Mouse (Mus musculus) layer of hippocampus, adult 2 months (tissue): ENCODE measurements around the gene Phf1. TPM values are rescaled to one million over a fixed set of nuclear protein-coding genes. Genes with fewer than 3 reads are reported as not detected.
A peak's percentile ranks its signal among the peaks of the same experiment; 100 is the strongest.
"Not testable (repeated sequence)": the region's sequence is repeated elsewhere in the genome, so short reads cannot be mapped to it uniquely, and the experiment has no call there.

ENCODE experiments used
- DNase-seq, 2 experiments: peaks; one replicate each; pipeline ENCODE4 v3.0.0; 2022; ENCODE audit warnings: low spot score in 2 of 2
- H3K27ac ChIP-seq: fragments of 200-600 bp; 2 replicates; pipeline ENCODE4 v1.8.1; 2022
- H3K4me3 ChIP-seq: fragments of 200-600 bp; 2 replicates; pipeline ENCODE4 v1.8.1; 2022; ENCODE audit warnings: mild to moderate bottlenecking
- CTCF ChIP-seq: fragments of 200-600 bp; conservative IDR thresholded peaks from 2 replicates; pipeline ENCODE4 v1.8.1; 2022; ENCODE audit warnings: antibody characterized with exemption, mild to moderate bottlenecking, moderate library complexity
- long read RNA-seq, 2 experiments: library from polyadenylated mRNA; stranded (forward); transcript quantifications; one replicate each; pipeline ENCODE4 v2.0.0; 2021; ENCODE audit warnings: borderline mapping rate in 2 of 2
- total RNA-seq, 2 experiments: library from RNA; stranded (reverse); gene quantifications; 2 replicates each; pipeline ENCODE4 v1.2.3; 2021

Phf1 gene
- total RNA-seq = 10 to 100 TPM; 31.4 to 33.9 TPM
- long read RNA-seq, experiment 1, partial matches to known transcripts = 2 of 16 reads
- long read RNA-seq, experiment 1, other reads (novel, unspliced or antisense) = 9 of 16 reads
- long read RNA-seq, experiment 2, transcript Phf1-201 (15 exons, 2,522 nt) = major isoform, 5 of 18 reads
- long read RNA-seq, experiment 2, partial matches to known transcripts = 2 of 18 reads
- long read RNA-seq, experiment 2, other reads (novel, unspliced or antisense) = 9 of 18 reads

- Histone ChIP-seq H3K4me3 (peak within 1 kb of the TSS; percentile 93), H3K27ac (peak within 1 kb of the TSS; percentile 95)
- peak; percentile 94 to 95 for DNase-seq
- TF ChIP-seq CTCF = no peak; the same call in 1 of the 2 replicates
Measured at GRCm38 (mm10) chr17:26932839-26933398, at the start of gene Phf1. Gene Phf1, plus strand, starts transcription at chr17:26933052.

GRCm38 (mm10) chr17:26883585-26883984 lies 49.3 kb upstream of the Phf1 start:
- no peak overlapping the region for H3K27ac ChIP-seq
- TF ChIP-seq CTCF = no peak
- DNase-seq = no peak
- no peak overlapping the region for H3K4me3 ChIP-seq

- Histone ChIP-seq H3K4me3 (peak overlapping the region; percentile 65), H3K27ac (peak overlapping the region; percentile 49; the same call in 1 of the 2 replicates)
- DNase-seq = peak; percentile 71
- TF ChIP-seq CTCF = peak; percentile 70
Measured at GRCm38 (mm10) chr17:26884995-26885926, 47.6 kb upstream of the Phf1 start.

- Histone ChIP-seq H3K27ac (peak overlapping the region; percentile 8; the same call in 1 of the 2 replicates), H3K4me3 (peak overlapping the region; percentile 65)
- peak; percentile 99 for TF ChIP-seq CTCF
- peak; percentile 87 to 91 for DNase-seq
Measured at GRCm38 (mm10) chr17:26886047-26886749, 46.7 kb upstream of the Phf1 start.

- H3K4me3 ChIP-seq = no peak overlapping the region
- DNase-seq = no peak
- no peak for TF ChIP-seq CTCF
- H3K27ac ChIP-seq = no peak overlapping the region
Measured at GRCm38 (mm10) chr17:26887926-26888325, 44.9 kb upstream of the Phf1 start.

GRCm38 (mm10) chr17:26892635-26893375 lies 40.0 kb upstream of the Phf1 start:
- Histone ChIP-seq H3K4me3 (peak overlapping the region; percentile 30; the same call in 1 of the 2 replicates), H3K27ac (peak overlapping the region; percentile 89)
- TF ChIP-seq CTCF = no peak
- no peak for DNase-seq

GRCm38 (mm10) chr17:26893492-26893891 lies 39.4 kb upstream of the Phf1 start:
- TF ChIP-seq CTCF = no peak
- DNase-seq = no peak
- Histone ChIP-seq H3K4me3 (no peak overlapping the region), H3K27ac (peak overlapping the region; percentile 89)

GRCm38 (mm10) chr17:26894342-26894741 lies 38.5 kb upstream of the Phf1 start:
- peak overlapping the region; percentile 89 for H3K27ac ChIP-seq
- peak; percentile 50 to 80 for DNase-seq
- H3K4me3 ChIP-seq = no peak overlapping the region
- no peak for TF ChIP-seq CTCF

GRCm38 (mm10) chr17:26895578-26895977 lies 37.3 kb upstream of the Phf1 start:
- Histone ChIP-seq H3K4me3 (no peak overlapping the region), H3K27ac (no peak overlapping the region)
- DNase-seq = peak in 1 of 2 experiments; percentile 69
- TF ChIP-seq CTCF = peak; percentile 90

GRCm38 (mm10) chr17:26900916-26901315 lies 31.9 kb upstream of the Phf1 start:
- no peak for DNase-seq
- TF ChIP-seq CTCF = no peak
- Histone ChIP-seq H3K4me3 (no peak overlapping the region), H3K27ac (no peak overlapping the region)

- DNase-seq = no peak
- H3K27ac ChIP-seq = no peak overlapping the region
- TF ChIP-seq CTCF = peak; percentile 43
- H3K4me3 ChIP-seq = no peak overlapping the region
Measured at GRCm38 (mm10) chr17:26904320-26904719, 28.5 kb upstream of the Phf1 start.

GRCm38 (mm10) chr17:26907506-26907905 lies 25.3 kb upstream of the Phf1 start:
- not testable (repeated sequence) for H3K27ac ChIP-seq, H3K4me3 ChIP-seq, DNase-seq
